Mouse (Mus musculus) stomach, embryonic 14.5 days (tissue): Measurements from ENCODE around the gene Pou6f1. TPM values are rescaled to one million over a fixed set of nuclear protein-coding genes. Genes with fewer than 3 reads are reported as not detected.
A peak's percentile ranks its signal among the peaks of the same experiment; 100 is the strongest.
"Not testable (repeated sequence)": the region's sequence is repeated elsewhere in the genome, so short reads cannot be mapped to it uniquely, and the experiment has no call there.

ENCODE experiments used
- ATAC-seq: fragments of 200-750 bp; cut with Nextera tagmentation; 2 replicates; pipeline ENCODE4 v1.8.0; 2017; ENCODE audit warnings: low read depth, moderate TSS enrichment; ENCODE audit not compliant: insufficient number of reproducible peaks, insufficient read depth, low FRiP score
- H3K27ac ChIP-seq: fragments of 300-500 bp; sonication (generic); 2 replicates; pipeline ENCODE4 v1.5.1; 2014; ENCODE audit warnings: mild to moderate bottlenecking, low read length, moderate library complexity, mixed read lengths
- H3K27me3 ChIP-seq: fragments of 300-500 bp; sonication (generic); 2 replicates; pipeline ENCODE4 v1.6.1; 2014; ENCODE audit warnings: low read length, control low read depth, mixed read lengths; ENCODE audit not compliant: control insufficient read depth, insufficient read depth
- H3K36me3 ChIP-seq: fragments of 300-500 bp; sonication (generic); 2 replicates; pipeline ENCODE4 v1.6.1; 2014; ENCODE audit warnings: mild to moderate bottlenecking, control low read depth, low read length, moderate library complexity, mixed read lengths; ENCODE audit not compliant: control insufficient read depth, insufficient read depth
- H3K4me1 ChIP-seq: fragments of 300-500 bp; sonication (generic); 2 replicates; pipeline ENCODE4 v1.6.1; 2014; ENCODE audit warnings: low read length, control low read depth, mixed read lengths; ENCODE audit not compliant: control insufficient read depth, insufficient read depth
- H3K4me2 ChIP-seq: fragments of 300-500 bp; sonication (generic); replicated peaks from 2 replicates; pipeline ENCODE4 v1.6.1; 2014; ENCODE audit warnings: low read depth, low read length, control low read depth
- H3K4me3 ChIP-seq: fragments of 300-500 bp; sonication (generic); 2 replicates; pipeline ENCODE4 v1.5.1; 2014; ENCODE audit warnings: low read depth, low read length, control low read depth
- H3K9ac ChIP-seq: fragments of 300-500 bp; sonication (generic); replicated peaks from 2 replicates; pipeline ENCODE4 v1.6.1; 2014; ENCODE audit warnings: low read depth, mild to moderate bottlenecking, control low read depth, low read length, moderate library complexity, mixed read lengths
- H3K9me3 ChIP-seq: fragments of 300-500 bp; sonication (generic); 2 replicates; pipeline ENCODE4 v1.6.1; 2016; ENCODE audit warnings: low read depth, low read length, control low read depth; ENCODE audit not compliant: control insufficient read depth
- WGBS: fragments of 180-500 bp; shearing (Covaris S2); extraction: QIAGEN DNeasy Blood & Tissue Kit; methylation state at CpG from one replicate; pipeline ENCODE4 v1.1.7; 2014; 5-methylcytosine and 5-hydroxymethylcytosine counted together
- polyA plus RNA-seq: library from polyadenylated mRNA; unstranded; fragments of >200 nt; fragmentation: Nextera tagmentation; extraction: Ambion mirVana; gene quantifications from 2 replicates; pipeline ENCODE4 v1.2.1, GENCODE M21; 2014

Gene Pou6f1
- polyA plus RNA-seq, 1 experiment from 2014 or later, result 9.3 TPM

- WGBS, result 23% methylated on average over 10 of the region's 10 CpGs
These were observed 27.5 kb upstream of the Pou6f1 start for GRCm38 (mm10) chr15:100627287-100627686.

GRCm38 (mm10) chr15:100624435-100624834, 24.7 kb upstream of the Pou6f1 start:
- H3K4me1 ChIP-seq, result 0 out of 2 replicates have a peak, but pooled peaks cover 7% of the 10 kb centered on the region
- no peaks in the 10 kb centered on the region for H3K27me3 ChIP-seq
- H3K9me3 ChIP-seq, result no peaks in the 10 kb centered on the region
- no peak overlapping the region for H3K4me2 ChIP-seq
- H3K27ac ChIP-seq, result no peak overlapping the region
- no peak overlapping the region for H3K9ac ChIP-seq
- H3K36me3 ChIP-seq, result peaks cover 7% of the 10 kb centered on the region
- WGBS, result 89% methylated on average over 3 of the region's 3 CpGs
- no peak for ATAC-seq
- H3K4me3 ChIP-seq, result no peak overlapping the region

More at GRCm38 (mm10) chr15:100627287-100627686, 27.5 kb upstream of the Pou6f1 start:
- Histone ChIP-seq H3K36me3 (no peaks in the 10 kb centered on the region), H3K9ac (no peak overlapping the region), H3K27me3 (no peaks in the 10 kb centered on the region), H3K4me3 (no peak overlapping the region), H3K27ac (no peak overlapping the region), H3K4me1 (0 out of 2 replicates have a peak, but pooled peaks cover 7% of the 10 kb centered on the region), H3K9me3 (no peaks in the 10 kb centered on the region), H3K4me2 (no peak overlapping the region)
- ATAC-seq, result no peak

DNA sequence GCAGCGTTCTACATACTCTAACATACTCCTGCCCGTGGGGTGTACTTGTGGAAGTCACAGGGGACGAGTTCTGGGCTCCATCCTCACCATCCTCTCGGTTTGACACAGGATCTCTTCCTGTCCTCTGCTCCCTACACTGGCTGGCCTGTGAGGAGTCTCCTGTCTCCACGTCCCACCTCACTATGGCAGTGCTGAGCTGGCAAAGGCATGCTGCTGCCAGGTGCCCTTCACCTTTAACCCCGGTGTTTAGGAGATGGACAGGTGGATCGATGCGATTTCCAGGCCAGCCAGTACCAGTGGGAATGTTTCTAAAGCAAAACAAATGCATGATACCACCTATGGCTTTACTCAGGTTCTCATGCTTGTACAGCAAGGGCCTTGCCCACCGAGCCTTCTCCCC, 24.0 kb upstream of the Pou6f1 start:
- 84% methylated on average over 9 of the region's 9 CpGs for WGBS
- no peaks in the 10 kb centered on the region for H3K27me3 ChIP-seq
- H3K4me3 ChIP-seq, result no peak overlapping the region
- no peak overlapping the region for H3K9ac ChIP-seq
- H3K4me1 ChIP-seq, result 0 out of 2 replicates have a peak, but pooled peaks cover 7% of the 10 kb centered on the region
- H3K4me2 ChIP-seq, result no peak overlapping the region
- ATAC-seq, result no peak
- H3K27ac ChIP-seq, result no peak overlapping the region
- H3K9me3 ChIP-seq, result no peaks in the 10 kb centered on the region
- H3K36me3 ChIP-seq, result peaks cover 10% of the 10 kb centered on the region

DNA sequence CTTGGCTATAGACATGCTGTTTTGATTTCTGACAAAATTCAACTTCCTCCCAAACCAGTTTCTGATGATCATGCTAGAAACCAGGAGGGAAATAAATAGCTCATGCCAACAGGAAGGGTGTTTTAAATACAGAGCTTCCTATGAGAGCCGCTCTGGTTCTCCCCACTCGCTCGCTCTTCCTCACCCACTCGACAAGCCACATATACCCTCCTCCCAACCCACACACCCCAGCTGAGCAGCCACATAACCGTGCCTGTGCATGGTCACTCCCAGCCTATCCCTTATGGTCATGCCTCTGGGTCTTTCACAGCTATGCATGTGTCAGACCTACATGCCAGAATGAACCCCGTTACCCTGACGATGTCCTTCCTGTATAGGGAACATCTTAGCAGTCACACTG, 22.4 kb upstream of the Pou6f1 start:
- H3K4me2 ChIP-seq, result no peak overlapping the region
- no peak overlapping the region for H3K4me3 ChIP-seq
- no peaks in the 10 kb centered on the region for H3K9me3 ChIP-seq
- H3K27ac ChIP-seq, result no peak overlapping the region
- H3K4me1 ChIP-seq, result no peaks in the 10 kb centered on the region
- no peaks in the 10 kb centered on the region for H3K27me3 ChIP-seq
- no peak overlapping the region for H3K9ac ChIP-seq
- peaks cover 16% of the 10 kb centered on the region for H3K36me3 ChIP-seq
- ATAC-seq, result no peak
- WGBS, result 80% methylated on average over 7 of the region's 7 CpGs

DNA sequence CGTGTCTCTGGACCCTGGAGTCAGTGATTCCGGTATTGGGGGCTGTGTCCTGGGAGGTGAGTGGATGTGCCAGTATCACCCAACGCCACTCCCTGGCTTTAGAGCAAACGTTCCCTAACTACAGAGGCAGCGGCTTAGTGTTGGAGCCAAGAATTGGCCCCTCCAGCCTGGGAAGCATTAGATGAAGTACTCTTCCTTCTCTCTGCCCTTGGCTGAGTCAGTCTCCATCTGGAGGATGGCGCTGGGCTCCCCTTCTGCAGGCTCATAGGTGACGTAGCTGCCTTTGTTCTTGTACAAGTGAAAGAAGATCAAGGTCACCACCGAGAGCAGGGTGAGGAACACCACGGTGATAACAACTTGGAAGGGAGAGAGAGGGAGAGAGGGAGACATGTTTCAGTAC, 21.9 kb upstream of the Pou6f1 start:
- H3K9me3 ChIP-seq, H3K27ac ChIP-seq, H3K4me2 ChIP-seq, H3K4me1 ChIP-seq, H3K4me3 ChIP-seq, H3K9ac ChIP-seq, ATAC-seq, H3K27me3 ChIP-seq: not testable (repeated sequence)
- peaks cover 19% of the 10 kb centered on the region for H3K36me3 ChIP-seq
- 65% methylated on average over 9 of the region's 9 CpGs for WGBS

- 82% methylated on average over 7 of the region's 7 CpGs for WGBS
- Histone ChIP-seq H3K36me3 (peaks cover 19% of the 10 kb centered on the region), H3K4me3 (no peak overlapping the region), H3K9me3 (no peaks in the 10 kb centered on the region), H3K27ac (no peak overlapping the region), H3K4me1 (peaks cover 2% of the 10 kb centered on the region; the same call in 1 of the 2 replicates), H3K4me2 (no peak overlapping the region), H3K9ac (no peak overlapping the region), H3K27me3 (no peaks in the 10 kb centered on the region)
- no peak for ATAC-seq
These were observed 19.4 kb upstream of the Pou6f1 start for GRCm38 (mm10) chr15:100619200-100619599.

DNA sequence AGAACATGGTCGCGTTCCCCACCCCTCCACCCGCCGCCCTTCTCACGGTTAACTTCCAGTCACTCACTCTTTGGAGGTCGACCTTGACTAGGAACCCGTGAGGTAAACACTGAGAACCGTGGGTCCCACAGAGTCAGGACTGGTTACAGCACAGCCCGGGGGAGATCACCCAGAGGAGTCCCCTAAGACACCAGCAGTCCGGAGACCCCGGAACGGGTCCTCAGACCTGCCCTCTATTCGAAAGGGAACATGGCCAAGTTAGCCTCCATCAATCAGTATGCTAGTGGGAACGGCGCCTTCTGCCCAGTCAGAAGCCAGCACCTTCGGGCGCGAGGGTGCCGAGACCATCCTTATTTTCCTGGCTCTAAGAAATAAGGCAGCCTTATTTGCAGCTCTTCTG, 16.4 kb upstream of the Pou6f1 start:
- Histone ChIP-seq H3K36me3 (peaks cover 19% of the 10 kb centered on the region), H3K4me2 (peak overlapping the region; percentile 67), H3K27ac (peak overlapping the region; percentile 93), H3K4me1 (peaks cover 3% of the 10 kb centered on the region; the same call in 1 of the 2 replicates), H3K9ac (peak overlapping the region; percentile 60), H3K9me3 (no peaks in the 10 kb centered on the region), H3K27me3 (no peaks in the 10 kb centered on the region), H3K4me3 (peak overlapping the region; percentile 60)
- no peak for ATAC-seq
- under 1% methylated on average over 19 of the region's 19 CpGs for WGBS

DNA sequence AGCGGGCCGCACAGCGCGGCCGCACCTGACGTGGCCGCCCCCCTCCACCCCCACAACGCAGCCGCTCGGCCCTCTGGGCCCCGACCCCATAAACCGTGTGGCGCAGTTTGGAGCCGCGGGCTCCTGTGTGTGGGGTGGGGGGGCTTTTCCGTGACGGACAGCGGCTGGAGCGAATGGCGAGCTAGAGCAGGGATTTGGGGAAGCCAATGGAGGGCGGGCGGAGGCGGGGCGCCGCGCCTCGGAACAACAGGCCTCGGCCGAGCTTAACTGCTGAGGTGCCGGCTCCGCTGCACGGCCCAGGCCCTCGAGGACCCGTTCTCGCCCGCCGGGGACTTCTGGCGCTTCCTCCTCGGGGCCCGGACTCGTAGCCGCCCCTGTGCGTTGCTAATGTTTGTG, 16.0 kb upstream of the Pou6f1 start:
- no peaks in the 10 kb centered on the region for H3K27me3 ChIP-seq
- peak overlapping the region; percentile 93 for H3K27ac ChIP-seq
- H3K36me3 ChIP-seq, result peaks cover 19% of the 10 kb centered on the region
- peaks cover 3% of the 10 kb centered on the region; the same call in 1 of the 2 replicates for H3K4me1 ChIP-seq
- under 1% methylated on average over 43 of the region's 43 CpGs for WGBS
- H3K9me3 ChIP-seq, result no peaks in the 10 kb centered on the region
- H3K4me2 ChIP-seq, result peak overlapping the region; percentile 67
- peak; percentile 85 for ATAC-seq
- H3K9ac ChIP-seq, result peak overlapping the region; percentile 60
- H3K4me3 ChIP-seq, result peak overlapping the region; percentile 60
